Mouse (Mus musculus): Measurements from ENCODE around the gene Camk2d. TPM values are rescaled to one million over a fixed set of nuclear protein-coding genes. Genes with fewer than 3 reads are reported as not detected.

Gene Camk2d
- total and polyA plus RNA-seq, 3 experiments = 0.55 TPM; not detected in 2

DNA sequence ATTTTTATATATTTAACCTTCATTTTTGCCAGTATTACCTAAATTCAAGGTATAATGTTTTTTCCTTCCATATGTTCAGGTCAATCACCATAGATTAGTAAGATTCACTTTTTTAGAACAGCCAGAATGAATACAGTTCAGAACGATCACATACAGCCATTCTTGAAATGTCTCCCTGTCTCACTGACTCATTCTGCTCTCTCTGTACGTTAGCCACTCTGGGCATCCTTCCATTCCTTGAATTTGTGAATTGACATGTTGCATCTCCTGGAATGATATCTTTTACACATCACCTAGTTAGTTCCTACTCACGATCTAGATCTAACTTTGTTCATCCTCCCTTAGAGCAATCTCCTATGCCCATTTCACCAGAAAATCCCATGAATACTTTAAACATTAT lies 10.0 kb upstream of the Camk2d start:
- Histone ChIP-seq H3K27me3 (ENCODE audit: insufficient read depth, low read length) (no peaks in the 10 kb centered on the region), H3K9me3 (replicated peaks) (peaks cover 8% of the 10 kb centered on the region; the same call in 1 of the 2 replicates), H3K4me3 (ENCODE audit: low read depth, low read length) (no peak overlapping the region), H3K4me1 (ENCODE audit: insufficient read depth, low read depth, low read length) (no peaks in the 10 kb centered on the region), H3K36me3 (replicated peaks) (no peaks in the 10 kb centered on the region)
- DNase-seq (ENCODE audit: low spot score) (no peak), ATAC-seq (ENCODE audit: extremely low read depth, insufficient number of reproducible peaks, low FRiP score, poor library complexity, severe bottlenecking) (no peak)
- TF ChIP-seq CTCF (IDR thresholded peaks at IDR 0.05; ENCODE audit: low read depth, low read length) (no peak), GATA2 (IDR thresholded peaks at IDR 0.05; ENCODE audit: borderline replicate concordance, low read depth, low read length) (no peak), GATA1 (IDR thresholded peaks at IDR 0.05; ENCODE audit: borderline replicate concordance, low read length) (no peak), POLR2AphosphoS5 (IDR thresholded peaks at IDR 0.05; ENCODE audit: insufficient replicate concordance, low read depth, low read length) (no peak), TAL1 (conservative IDR thresholded peaks at IDR 0.05; ENCODE audit: low read depth, low read length) (no peak)

DNA sequence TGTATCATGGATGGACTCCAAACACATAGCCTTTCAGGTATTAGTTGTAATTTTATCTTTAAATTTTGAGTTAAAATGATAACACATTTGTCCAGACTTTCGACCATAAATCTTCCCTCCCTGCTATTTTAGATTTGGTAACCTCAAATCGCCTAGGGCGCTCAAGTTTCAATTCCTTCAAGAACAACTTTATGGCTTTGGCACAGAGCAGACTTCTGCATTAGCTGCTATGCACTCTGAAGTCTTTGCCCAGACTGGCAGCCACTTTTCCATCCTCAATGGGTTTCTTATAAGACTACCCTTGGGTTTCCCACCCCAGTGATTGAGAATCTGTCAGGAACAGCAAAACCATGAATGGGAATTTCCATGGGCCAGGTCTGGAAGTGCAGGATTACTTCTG lies 8.6 kb upstream of the Camk2d start:
- H3K27me3 ChIP-seq (ENCODE audit: insufficient read depth, low read length) = no peaks in the 10 kb centered on the region
- H3K4me3 ChIP-seq (ENCODE audit: low read depth, low read length) = no peak overlapping the region
- H3K36me3 ChIP-seq (replicated peaks) = no peaks in the 10 kb centered on the region
- peaks cover 9% of the 10 kb centered on the region; the same call in 1 of the 2 replicates for H3K9me3 ChIP-seq (replicated peaks)
- H3K4me1 ChIP-seq (ENCODE audit: insufficient read depth, low read depth, low read length) = no peaks in the 10 kb centered on the region
- no peak for ATAC-seq (ENCODE audit: extremely low read depth, insufficient number of reproducible peaks, low FRiP score, poor library complexity, severe bottlenecking)
- no peak for TF ChIP-seq GATA1 (IDR thresholded peaks at IDR 0.05; ENCODE audit: borderline replicate concordance, low read length)
- no peak for TF ChIP-seq POLR2AphosphoS5 (IDR thresholded peaks at IDR 0.05; ENCODE audit: insufficient replicate concordance, low read depth, low read length)
- TF ChIP-seq TAL1 (conservative IDR thresholded peaks at IDR 0.05; ENCODE audit: low read depth, low read length) = no peak
- TF ChIP-seq GATA2 (IDR thresholded peaks at IDR 0.05; ENCODE audit: borderline replicate concordance, low read depth, low read length) = no peak
- TF ChIP-seq CTCF (IDR thresholded peaks at IDR 0.05; ENCODE audit: low read depth, low read length) = no peak
- no peak for DNase-seq (ENCODE audit: low spot score)

DNA sequence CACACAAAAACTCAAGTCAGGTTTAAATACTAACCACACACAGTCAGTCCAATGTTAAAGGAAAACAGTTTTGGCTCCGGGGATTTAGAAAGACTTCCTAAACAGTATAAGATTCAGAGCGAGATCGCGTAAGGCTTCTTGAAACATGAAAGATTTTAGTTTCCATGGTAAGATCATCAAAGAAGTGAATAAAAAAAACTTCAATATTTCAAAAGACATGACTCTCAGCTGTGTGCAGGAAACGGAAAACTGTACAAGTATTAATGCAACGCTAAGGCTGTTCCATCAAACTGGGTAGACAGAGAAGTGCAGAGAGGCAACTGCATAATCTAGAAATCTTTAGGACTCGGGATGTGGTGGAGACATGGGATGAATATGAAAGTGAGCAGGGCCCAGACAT lies 6.5 kb upstream of the Camk2d start:
- ATAC-seq (ENCODE audit: extremely low read depth, insufficient number of reproducible peaks, low FRiP score, poor library complexity, severe bottlenecking) (no peak), DNase-seq (ENCODE audit: low spot score) (no peak)
- TF ChIP-seq TAL1 (conservative IDR thresholded peaks at IDR 0.05; ENCODE audit: low read depth, low read length) (no peak), POLR2AphosphoS5 (IDR thresholded peaks at IDR 0.05; ENCODE audit: insufficient replicate concordance, low read depth, low read length) (no peak), GATA1 (IDR thresholded peaks at IDR 0.05; ENCODE audit: borderline replicate concordance, low read length) (no peak), CTCF (IDR thresholded peaks at IDR 0.05; ENCODE audit: low read depth, low read length) (no peak), GATA2 (IDR thresholded peaks at IDR 0.05; ENCODE audit: borderline replicate concordance, low read depth, low read length) (no peak)
- H3K4me3 ChIP-seq (ENCODE audit: low read depth, low read length) = no peak overlapping the region
- peaks cover 10% of the 10 kb centered on the region; the same call in 1 of the 2 replicates for H3K9me3 ChIP-seq (replicated peaks)
- H3K4me1 ChIP-seq (ENCODE audit: insufficient read depth, low read depth, low read length) = no peaks in the 10 kb centered on the region
- no peaks in the 10 kb centered on the region for H3K27me3 ChIP-seq (ENCODE audit: insufficient read depth, low read length)
- H3K36me3 ChIP-seq (replicated peaks) = no peaks in the 10 kb centered on the region

DNA sequence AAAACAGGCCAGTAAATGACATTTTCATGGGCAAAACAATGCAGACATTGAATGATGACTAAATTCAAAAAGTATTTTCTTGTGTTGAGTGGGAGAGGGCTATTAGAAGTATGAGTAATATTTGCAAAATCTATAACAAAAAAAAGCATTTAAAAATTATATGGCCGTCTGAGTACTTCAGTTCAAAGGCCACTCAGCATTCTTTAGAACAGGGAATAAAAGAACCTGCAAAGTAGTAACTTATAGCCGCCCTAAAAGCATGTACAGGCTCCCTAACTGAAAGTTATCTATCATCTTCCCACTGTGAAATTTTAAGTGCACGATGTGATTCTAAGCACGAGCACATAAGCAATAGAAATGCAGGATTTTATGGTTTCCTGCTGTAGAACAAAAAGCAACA lies 646 bp upstream of the Camk2d start:
- DNase-seq (ENCODE audit: low spot score) (no peak), ATAC-seq (ENCODE audit: extremely low read depth, insufficient number of reproducible peaks, low FRiP score, poor library complexity, severe bottlenecking) (no peak)
- Histone ChIP-seq H3K4me1 (ENCODE audit: insufficient read depth, low read depth, low read length) (no peaks in the 10 kb centered on the region), H3K27me3 (ENCODE audit: insufficient read depth, low read length) (no peaks in the 10 kb centered on the region), H3K4me3 (ENCODE audit: low read depth, low read length) (no peak overlapping the region), H3K36me3 (replicated peaks) (no peaks in the 10 kb centered on the region), H3K9me3 (replicated peaks) (peaks cover 28% of the 10 kb centered on the region)
- TF ChIP-seq POLR2AphosphoS5 (IDR thresholded peaks at IDR 0.05; ENCODE audit: insufficient replicate concordance, low read depth, low read length) (no peak), GATA2 (IDR thresholded peaks at IDR 0.05; ENCODE audit: borderline replicate concordance, low read depth, low read length) (no peak), CTCF (IDR thresholded peaks at IDR 0.05; ENCODE audit: low read depth, low read length) (no peak), GATA1 (IDR thresholded peaks at IDR 0.05; ENCODE audit: borderline replicate concordance, low read length) (no peak), TAL1 (conservative IDR thresholded peaks at IDR 0.05; ENCODE audit: low read depth, low read length) (no peak)

DNA sequence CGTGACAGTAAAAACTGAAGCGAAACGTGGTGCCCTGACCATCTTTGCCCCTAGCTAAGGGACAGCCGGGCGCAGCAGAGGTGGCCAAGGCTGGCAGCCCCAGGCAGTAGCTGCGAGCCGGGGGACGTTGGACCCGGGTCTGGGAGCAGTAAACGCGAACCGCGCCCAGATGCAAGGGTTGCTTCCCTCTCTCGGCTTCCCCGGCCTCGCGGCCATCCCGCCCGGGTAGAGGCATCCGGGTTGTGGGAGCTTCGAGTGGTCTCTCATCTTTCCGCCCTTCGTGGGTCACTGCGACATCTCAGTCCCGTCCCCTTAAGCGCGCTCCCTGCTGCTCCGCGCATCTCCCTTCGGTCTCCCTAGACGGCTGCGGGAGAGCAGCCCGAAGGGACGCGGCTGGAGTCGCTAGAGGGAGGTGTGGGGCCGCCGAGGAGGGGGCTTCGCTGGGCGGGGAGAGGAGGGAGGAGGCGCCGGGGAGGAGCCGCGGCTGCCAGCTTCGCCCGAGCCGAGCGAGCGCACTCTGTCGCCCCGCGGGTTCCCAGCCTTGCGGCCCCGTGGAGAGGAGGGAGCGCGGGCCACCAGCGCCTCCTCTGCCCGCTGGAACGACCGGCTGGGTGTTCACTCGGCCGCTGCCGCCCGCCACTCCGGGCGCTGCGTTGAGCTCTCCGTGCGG lies 524 bp downstream of the Camk2d start:
- Histone ChIP-seq H3K4me1 (ENCODE audit: insufficient read depth, low read depth, low read length) (no peaks in the 10 kb centered on the region), H3K27me3 (ENCODE audit: insufficient read depth, low read length) (no peaks in the 10 kb centered on the region), H3K4me3 (ENCODE audit: low read depth, low read length) (peak overlapping the region; percentile 35; the same call in 1 of the 2 replicates), H3K9me3 (replicated peaks) (peaks cover 29% of the 10 kb centered on the region), H3K36me3 (replicated peaks) (no peaks in the 10 kb centered on the region)
- ATAC-seq (ENCODE audit: extremely low read depth, insufficient number of reproducible peaks, low FRiP score, poor library complexity, severe bottlenecking) (no peak), DNase-seq (ENCODE audit: low spot score) (no peak)
- TF ChIP-seq TAL1 (conservative IDR thresholded peaks at IDR 0.05; ENCODE audit: low read depth, low read length) (no peak), GATA1 (IDR thresholded peaks at IDR 0.05; ENCODE audit: borderline replicate concordance, low read length) (no peak), CTCF (IDR thresholded peaks at IDR 0.05; ENCODE audit: low read depth, low read length) (no peak), GATA2 (IDR thresholded peaks at IDR 0.05; ENCODE audit: borderline replicate concordance, low read depth, low read length) (no peak), POLR2AphosphoS5 (IDR thresholded peaks at IDR 0.05; ENCODE audit: insufficient replicate concordance, low read depth, low read length) (no peak)

DNA sequence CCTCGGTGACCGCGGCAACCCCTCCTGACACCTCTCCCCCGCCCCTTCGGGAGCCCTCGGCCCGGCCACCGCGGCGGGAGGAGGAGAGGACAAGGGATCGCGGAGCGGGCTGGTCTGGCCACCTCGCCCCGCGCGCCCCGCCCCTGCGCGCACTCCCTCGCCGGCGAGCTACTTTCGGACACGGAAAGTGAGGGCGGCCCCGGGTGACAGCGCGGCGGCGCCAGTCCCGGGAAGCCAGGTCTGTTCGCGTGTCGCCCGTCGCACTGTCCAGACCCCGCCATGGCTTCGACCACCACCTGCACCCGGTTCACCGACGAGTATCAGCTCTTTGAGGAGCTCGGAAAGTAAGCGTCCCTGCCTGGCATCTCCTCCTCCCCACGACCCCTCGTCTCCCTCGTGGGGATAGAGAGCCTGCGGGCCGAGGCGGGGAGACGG lies 1.1 kb downstream of the Camk2d start:
- no peaks in the 10 kb centered on the region for H3K4me1 ChIP-seq (ENCODE audit: insufficient read depth, low read depth, low read length)
- no peak for ATAC-seq (ENCODE audit: extremely low read depth, insufficient number of reproducible peaks, low FRiP score, poor library complexity, severe bottlenecking)
- H3K36me3 ChIP-seq (replicated peaks) = no peaks in the 10 kb centered on the region
- H3K9me3 ChIP-seq (replicated peaks) = peaks cover 31% of the 10 kb centered on the region
- H3K27me3 ChIP-seq (ENCODE audit: insufficient read depth, low read length) = no peaks in the 10 kb centered on the region
- no peak for DNase-seq (ENCODE audit: low spot score)
- peak overlapping the region; percentile 4; the same call in 1 of the 2 replicates for H3K4me3 ChIP-seq (ENCODE audit: low read depth, low read length)
- TF ChIP-seq TAL1 (conservative IDR thresholded peaks at IDR 0.05; ENCODE audit: low read depth, low read length) (no peak), POLR2AphosphoS5 (IDR thresholded peaks at IDR 0.05; ENCODE audit: insufficient replicate concordance, low read depth, low read length) (no peak), GATA1 (IDR thresholded peaks at IDR 0.05; ENCODE audit: borderline replicate concordance, low read length) (no peak), CTCF (IDR thresholded peaks at IDR 0.05; ENCODE audit: low read depth, low read length) (no peak), GATA2 (IDR thresholded peaks at IDR 0.05; ENCODE audit: borderline replicate concordance, low read depth, low read length) (no peak)

All from G1E (cell line).